Mouse (Mus musculus) layer of hippocampus, postnatal 25 days (tissue): ENCODE measurements around the gene Nacc1. TPM values are rescaled to one million over a fixed set of nuclear protein-coding genes. Genes with fewer than 3 reads are reported as not detected.
A peak's percentile ranks its signal among the peaks of the same experiment; 100 is the strongest.

Experiments used
- DNase-seq, 2 experiments: peaks; one replicate each; pipeline ENCODE4 v3.0.0; 2022; ENCODE audit warnings: mixed read lengths in 2 of 2, low spot score in 1 of 2; ENCODE audit errors: extremely low spot score in 1 of 2
- total RNA-seq, 2 experiments: library from RNA; stranded (reverse); gene quantifications; 2 replicates each; pipeline ENCODE4 v1.2.3; 2021

Gene Nacc1
- total RNA-seq, 2 experiments from 2014 or later = 88.9 to 91.0 TPM

- DNase-seq = no peak
Measured at GRCm38 (mm10) chr8:84715893-84716468, 28.3 kb upstream of the Nacc1 start.

- no peak for DNase-seq
Measured at GRCm38 (mm10) chr8:84714161-84714560, 26.5 kb upstream of the Nacc1 start.

DNA sequence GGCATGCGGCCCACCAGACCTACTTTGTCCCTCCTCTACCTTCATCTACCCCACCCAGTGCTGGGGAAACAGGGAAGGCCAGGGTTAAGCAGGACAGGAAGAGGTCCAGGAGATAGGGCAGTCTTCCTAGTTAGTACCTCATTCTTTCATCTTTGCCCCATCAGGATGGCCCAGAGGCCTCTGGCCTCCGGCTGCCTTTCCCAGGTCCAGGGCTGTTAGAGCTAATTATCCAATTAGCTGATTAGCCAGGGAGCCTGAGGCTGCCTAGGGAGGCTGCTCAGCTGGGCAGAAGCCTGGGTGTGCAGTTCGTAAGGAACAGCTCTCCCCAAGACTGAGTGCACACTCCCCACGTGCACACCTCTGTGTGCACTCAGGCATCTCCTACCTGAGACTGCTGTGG is 25.7 kb upstream of the Nacc1 start:
- DNase-seq = no peak

DNA sequence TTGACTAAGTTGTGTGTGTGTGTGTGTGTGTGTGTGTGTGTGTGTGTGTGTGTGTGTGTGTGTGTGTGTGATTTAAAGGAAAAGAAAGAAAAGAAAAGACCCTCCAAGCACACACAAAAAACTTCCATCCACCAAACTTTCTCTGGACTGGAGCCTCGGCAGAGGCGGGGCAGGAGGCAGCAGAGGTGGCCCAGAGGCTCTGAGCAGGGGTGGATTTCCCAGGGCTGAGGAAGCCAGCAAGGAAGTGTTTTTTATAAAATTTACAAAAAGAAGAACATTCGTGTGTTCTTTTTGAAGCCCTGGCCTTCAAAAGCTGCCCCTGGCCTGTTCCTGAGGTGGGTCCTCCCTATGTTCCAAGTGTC is 25.1 kb upstream of the Nacc1 start:
- no peak for DNase-seq

- no peak for DNase-seq
Measured at GRCm38 (mm10) chr8:84711933-84712758, 24.5 kb upstream of the Nacc1 start.

DNA sequence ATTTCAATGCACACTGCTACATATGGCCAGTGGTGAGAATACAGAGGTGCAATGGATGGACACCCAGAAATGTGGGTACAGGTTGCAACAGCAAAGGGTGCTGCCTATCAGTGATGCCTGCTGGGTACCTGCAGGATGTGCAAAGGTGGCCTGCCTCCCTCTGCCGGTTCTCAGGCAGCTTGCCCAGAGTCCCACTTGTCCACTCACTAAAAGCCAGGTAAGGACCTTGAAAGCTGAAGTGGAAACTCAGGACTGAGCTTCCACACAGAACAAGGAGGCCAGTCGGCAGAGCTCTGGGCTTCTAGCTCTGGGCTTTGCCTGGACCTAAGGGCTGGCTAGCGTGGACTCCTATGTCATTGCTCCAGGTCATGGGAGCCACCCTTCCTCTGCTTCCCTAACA is 23.6 kb upstream of the Nacc1 start:
- no peak for DNase-seq

GRCm38 (mm10) chr8:84709931-84710330 is 22.3 kb upstream of the Nacc1 start:
- DNase-seq = no peak

DNA sequence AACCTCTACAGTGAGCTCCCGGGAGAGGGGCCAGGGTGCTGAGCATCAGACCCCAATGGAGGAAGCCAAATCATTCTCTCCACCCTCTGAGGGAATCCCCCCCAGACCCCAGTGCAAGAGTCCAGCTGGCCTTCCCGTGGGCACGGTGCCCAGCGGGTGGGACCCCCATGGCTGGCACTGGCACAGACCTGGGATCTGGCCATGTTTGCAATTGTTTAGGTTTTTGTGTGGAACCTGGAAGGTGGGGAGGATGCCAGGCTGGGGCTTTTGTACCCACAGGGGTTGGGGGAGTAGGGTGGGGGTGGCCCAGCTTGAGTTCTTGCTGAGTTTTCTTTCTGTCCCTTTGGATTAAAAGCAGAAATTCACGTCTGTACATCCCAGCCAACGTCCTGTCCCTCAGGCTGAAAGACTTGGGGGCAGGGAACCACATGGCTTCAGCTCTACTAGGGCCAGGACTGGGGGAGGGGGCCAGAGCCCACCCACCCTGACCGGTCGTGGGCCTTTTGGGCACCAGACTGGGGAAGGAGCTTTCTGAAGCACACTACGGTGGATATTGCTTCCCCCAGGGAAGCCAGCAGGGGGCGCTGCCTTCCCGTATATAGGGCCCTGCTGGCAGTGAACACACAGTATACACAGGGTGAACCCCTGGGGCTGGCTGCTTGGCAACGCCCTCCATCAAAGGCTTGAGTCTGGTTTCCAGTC is 21.3 kb upstream of the Nacc1 start:
- peak; percentile 85 for DNase-seq

DNA sequence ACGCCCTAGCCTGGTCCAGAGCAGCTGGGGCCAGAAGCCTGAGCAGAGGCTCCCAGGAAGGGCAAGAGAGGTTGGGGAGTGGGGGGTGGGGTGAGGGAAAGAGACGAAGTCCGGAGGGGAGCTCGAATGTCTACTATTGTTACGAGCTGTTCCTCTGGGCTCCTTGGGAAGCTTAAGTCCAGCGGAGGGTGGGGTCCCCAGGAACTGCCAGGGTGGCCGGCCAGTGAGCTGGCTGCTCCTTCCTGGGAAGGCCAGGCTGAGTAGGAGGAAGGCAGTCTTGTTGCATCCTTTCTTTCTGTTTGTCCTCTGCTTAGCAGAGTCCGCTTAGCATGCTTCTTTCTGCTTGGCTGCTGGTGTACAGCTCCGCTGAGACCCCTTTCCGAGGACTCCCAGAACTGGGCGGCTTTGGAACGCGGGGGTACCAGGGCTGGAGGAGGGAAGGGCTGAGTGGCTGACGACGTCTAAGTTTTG is 20.4 kb upstream of the Nacc1 start:
- DNase-seq = no peak

DNA sequence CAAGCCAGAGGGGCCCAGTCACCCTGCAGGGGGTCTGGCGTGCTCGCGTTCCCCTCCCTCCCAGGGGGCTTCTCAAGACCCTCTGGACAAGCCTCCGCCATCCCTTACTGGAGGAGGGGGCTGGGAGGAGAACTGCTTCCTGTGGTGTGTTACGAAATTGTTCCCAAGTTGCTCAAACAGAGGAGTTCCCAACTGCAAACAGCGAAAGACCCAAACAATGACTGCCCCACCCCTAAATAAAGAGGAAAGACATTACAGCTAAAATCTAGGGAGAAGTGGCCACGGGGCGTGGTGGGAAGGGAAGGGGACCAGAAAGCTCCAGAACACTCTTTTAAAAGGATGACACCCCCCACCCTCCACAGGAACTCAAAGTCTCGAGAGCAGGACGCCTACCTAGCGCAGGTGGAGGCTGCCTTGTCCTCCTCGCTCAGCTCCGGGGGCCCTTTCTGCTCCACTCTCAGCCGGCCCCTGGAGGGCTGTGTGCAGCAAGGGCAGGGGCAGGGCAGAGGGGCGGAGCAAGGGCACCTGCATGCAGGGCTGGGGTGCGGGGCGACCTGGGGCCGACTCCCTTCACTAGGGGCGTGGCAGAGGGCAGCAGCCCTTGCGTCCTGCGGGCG is 19.7 kb upstream of the Nacc1 start:
- no peak for DNase-seq

DNA sequence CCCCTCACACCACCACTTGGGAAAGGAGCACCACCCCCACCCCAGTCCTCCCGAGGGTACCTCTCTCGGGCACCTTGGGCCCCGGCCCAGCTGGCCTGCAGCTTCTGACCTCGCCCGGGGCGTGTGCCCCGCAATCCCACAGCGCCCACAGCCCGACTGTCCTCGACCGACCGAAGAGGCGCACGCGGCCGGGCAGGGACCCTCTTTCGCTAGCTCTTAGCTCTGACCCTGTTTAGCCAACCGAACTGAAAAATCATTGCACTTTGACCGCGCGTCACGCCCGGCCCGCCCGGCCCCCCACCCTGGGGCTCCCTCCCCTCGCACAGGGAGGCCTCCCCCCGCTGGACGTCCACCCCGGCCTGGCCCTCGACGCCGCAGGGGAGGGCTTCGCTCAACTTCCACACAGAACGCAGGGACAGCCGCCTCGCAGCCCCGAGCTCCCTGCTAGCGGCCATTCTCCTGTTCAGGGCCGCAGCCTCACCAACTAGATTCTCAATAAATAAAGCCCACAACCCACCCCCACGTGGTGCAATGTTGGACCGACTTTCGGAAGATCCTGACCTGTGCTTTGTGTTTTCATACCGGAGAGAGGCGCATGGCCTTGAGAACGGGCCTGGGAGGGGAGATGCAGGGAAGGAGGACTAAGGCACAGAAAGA is 19.1 kb upstream of the Nacc1 start:
- no peak for DNase-seq

DNA sequence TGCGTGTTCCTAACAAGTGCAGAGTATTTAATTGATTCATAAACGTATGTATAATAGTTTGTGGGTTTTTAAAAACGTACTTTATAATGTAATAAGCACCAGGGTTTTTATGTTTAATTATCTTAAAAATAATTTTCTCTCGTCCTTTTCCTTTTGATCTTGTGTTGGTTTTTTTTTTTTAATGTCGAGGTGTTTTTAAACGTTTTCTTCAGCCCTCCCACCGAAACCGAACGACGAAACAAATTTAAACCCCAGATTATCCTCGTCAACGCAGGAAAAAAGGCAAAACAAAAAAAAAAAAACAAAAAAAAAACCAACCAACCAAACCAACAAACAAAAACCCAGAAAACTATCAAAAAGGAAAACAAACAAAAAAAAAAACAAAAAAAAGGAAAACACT is 18.3 kb upstream of the Nacc1 start:
- DNase-seq = no peak

- peak; percentile 31 to 45 for DNase-seq
Measured at GRCm38 (mm10) chr8:84704867-84705831, 17.5 kb upstream of the Nacc1 start.

DNA sequence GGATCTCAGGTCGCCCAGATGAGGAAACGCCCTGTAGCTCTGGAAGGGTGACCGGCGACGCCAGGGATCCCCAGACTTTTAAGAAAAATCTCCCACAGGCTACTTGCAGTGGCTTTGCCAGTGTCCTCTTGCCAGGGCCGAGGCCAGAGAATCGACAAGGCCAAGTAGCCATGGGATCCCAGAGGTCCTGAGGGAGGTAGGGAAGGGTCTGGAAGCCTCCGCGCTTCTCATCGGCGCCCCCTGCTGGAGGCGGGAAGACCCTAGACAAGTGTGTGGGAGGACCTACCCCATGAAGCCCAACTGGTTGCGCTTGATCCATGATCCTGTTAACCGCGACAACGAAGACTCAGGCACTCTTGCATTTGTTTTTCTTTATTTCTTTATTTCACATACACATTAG is 16.7 kb upstream of the Nacc1 start:
- peak; percentile 66 to 83 for DNase-seq

DNA sequence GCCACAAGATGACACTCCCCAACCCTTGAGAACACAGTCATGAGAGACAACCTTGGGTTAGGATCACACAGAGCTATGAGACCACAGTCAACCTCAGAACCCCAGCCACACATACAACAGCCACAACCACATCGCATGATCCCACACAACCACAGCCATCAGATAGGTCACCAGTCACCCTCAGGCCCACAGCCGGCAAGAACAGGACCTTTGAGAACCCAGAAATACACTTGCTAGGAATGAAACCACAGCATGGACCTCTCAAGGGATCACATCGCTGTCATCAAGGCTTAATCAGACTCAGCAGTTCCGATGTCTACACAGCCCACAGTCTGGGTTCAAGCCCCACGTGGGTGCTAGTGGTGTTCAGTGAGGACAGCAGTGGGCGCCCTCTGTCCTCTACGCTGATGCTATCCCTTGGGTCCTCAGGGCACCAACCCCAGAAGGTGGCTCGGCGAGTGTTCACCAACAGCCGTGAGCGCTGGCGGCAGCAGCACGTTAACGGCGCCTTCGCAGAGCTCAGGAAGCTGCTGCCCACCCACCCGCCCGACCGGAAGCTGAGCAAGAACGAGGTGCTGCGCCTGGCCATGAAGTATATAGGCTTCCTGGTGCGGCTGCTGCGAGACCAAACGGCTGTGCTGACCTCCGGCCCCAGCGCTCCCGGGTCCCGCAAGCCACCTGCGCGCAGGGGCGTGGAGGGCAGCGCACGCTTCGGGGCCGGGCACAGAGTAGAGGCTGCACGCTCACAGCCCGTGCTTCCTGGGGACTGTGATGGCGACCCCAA is 16.0 kb upstream of the Nacc1 start:
- peak; percentile 8 to 17 for DNase-seq

- DNase-seq = peak; percentile 3 to 9
Measured at GRCm38 (mm10) chr8:84702963-84703465, 15.4 kb upstream of the Nacc1 start.

DNA sequence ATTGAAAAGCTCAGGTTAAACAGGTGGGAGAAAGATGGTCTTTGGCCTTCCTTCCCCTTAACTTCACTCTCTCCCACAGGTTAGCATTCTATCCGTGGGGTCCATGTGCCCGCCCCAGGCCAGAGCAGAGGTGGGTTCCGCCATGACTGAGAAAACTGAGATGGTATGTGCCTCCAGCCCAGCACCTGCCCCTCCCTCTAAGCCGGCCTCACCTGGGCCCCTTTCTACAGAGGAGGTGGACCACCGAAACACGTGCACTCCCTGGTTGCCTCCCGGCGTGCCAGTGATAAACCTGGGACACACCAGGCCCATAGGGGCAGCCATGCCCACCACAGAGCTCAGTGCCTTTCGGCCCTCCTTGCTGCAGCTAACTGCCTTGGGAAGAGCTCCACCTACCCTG is 14.9 kb upstream of the Nacc1 start:
- DNase-seq = no peak
